ENCODE assay signal across 12 mouse cellular contexts in the genomic region with DNA sequence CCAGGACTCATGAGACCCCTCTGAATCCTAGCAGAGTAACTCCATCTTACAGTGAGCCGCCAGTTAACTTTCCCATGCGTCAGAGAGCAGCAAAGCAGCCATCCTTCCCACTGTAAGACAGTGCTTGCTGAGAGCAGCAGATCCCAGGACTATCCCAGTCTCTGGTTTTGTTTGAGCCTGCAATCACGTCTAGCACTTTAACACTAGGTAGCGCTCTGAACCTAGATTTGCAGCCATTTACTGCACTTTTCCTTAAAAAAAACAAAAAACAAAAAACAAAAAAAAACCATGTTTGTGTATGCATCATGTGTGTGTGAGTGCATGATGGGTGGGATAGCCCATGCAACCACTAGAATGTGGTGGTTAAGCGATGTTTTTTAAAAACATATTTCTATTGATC. TPM values are rescaled to one million over a fixed set of nuclear protein-coding genes. Genes with fewer than 3 reads are reported as not detected.
DNase-seq lines count a peak whose midpoint lies in the region; TF ChIP-seq lines count a peak whose summit lies in the region.
"Had no signal": no experiment of that assay in that cellular context is flagged by ENCODE, and none has a peak within 500 bp of the region (broad histone marks: within the 10 kb centered on the region; RNA-seq: fewer than 3 reads in every experiment).

No protein-coding gene starts in this region.

- no peak overlapping the region for H3K4me3 ChIP-seq in gastrocnemius, adult 2 months
- H3K4me3 ChIP-seq in layer of hippocampus, adult 2 months, result no peak overlapping the region
- H3K4me3 ChIP-seq: limb, embryonic 12.5 days; midbrain, embryonic 12.5 days had no signal

- TF ChIP-seq CTCF in gastrocnemius, adult 2 months (IDR thresholded peaks at IDR 0.05), result peak; percentile 24; the same call in 1 of the 2 replicates
- peak; percentile 65 for TF ChIP-seq CTCF in layer of hippocampus, adult 2 months (conservative IDR thresholded peaks at IDR 0.05)

- no peak overlapping the region for H3K27ac ChIP-seq in gastrocnemius, adult 2 months
- no peak overlapping the region for H3K27ac ChIP-seq in layer of hippocampus, adult 2 months
- H3K27ac ChIP-seq: limb, embryonic 12.5 days; midbrain, embryonic 12.5 days had no signal

- no peak for DNase-seq in gastrocnemius, adult 2 months
- DNase-seq in gastrocnemius, postnatal 36 days, result no peak
- DNase-seq in layer of hippocampus, adult 2 months (ENCODE audit: low spot score in 2 of 2), result no peak
- DNase-seq in layer of hippocampus, adult 8-10 months (ENCODE audit: low spot score in 2 of 2), result no peak
- DNase-seq in A20 (ENCODE audit: low read depth, low spot score), result peak; percentile 29
- peak; percentile 89 for DNase-seq in adipocyte (ENCODE audit: low spot score)
- DNase-seq in gastrocnemius, adult 8-10 months (ENCODE audit: low spot score in 2 of 2), result no peak
- no peak for DNase-seq in cerebellum, postnatal 25 days
- DNase-seq: spleen, adult 18-20 months; thymus, adult 18-20 months had no signal

- intact Hi-C loops in gastrocnemius, adult 2 months (cut with DNase I), result no loop called here
- intact Hi-C loops in gastrocnemius, postnatal 36 days (cut with DNase I), result no loop called here

RNA-seq across cellular contexts. Expression of a gene that starts 4.1 kb away (rescaled TPM):
- total RNA-seq in gastrocnemius, adult 2 months (2021), result 1 to 10 TPM; 2.1 to 3.3 TPM
- total RNA-seq in gastrocnemius, postnatal 36 days (2021), result 1 to 10 TPM; 1.8 to 2.7 TPM
- total RNA-seq in layer of hippocampus, adult 2 months (2021), result 10 to 100 TPM; 10.8 to 11.4 TPM
- 10 to 100 TPM; 10.1 to 14.1 (median 13.3) TPM for total RNA-seq in layer of hippocampus, adult 8-10 months (2022)
- total RNA-seq in gastrocnemius, adult 8-10 months (2022), result 1 to 10 TPM; 2.3 to 3.1 (median 2.7) TPM

RNA-seq across cellular contexts. Expression of a gene that starts 16.9 kb away (rescaled TPM):
- 1 to 10 TPM; 6.3 to 6.4 TPM for total RNA-seq in gastrocnemius, adult 2 months (2021)
- 1 to 10 TPM; 5.4 to 5.8 TPM for total RNA-seq in gastrocnemius, postnatal 36 days (2021)
- total RNA-seq in layer of hippocampus, adult 2 months (2021), result 10 to 100 TPM in 1 of 2 experiments, 1 to 10 TPM in 1; 9.1 to 11.1 TPM
- total RNA-seq in layer of hippocampus, adult 8-10 months (2022), result 10 to 100 TPM in 3 of 4 experiments, 1 to 10 TPM in 1; 9.8 to 15.8 (median 12.8) TPM
- 1 to 10 TPM; 7.6 to 8.3 (median 7.8) TPM for total RNA-seq in gastrocnemius, adult 8-10 months (2022)

RNA-seq across cellular contexts. Expression of a gene that starts 17.1 kb away (rescaled TPM):
- 1 to 10 TPM; 1.5 TPM for total RNA-seq in gastrocnemius, adult 2 months (2021)
- under 1 TPM; 0.71 to 0.94 TPM for total RNA-seq in gastrocnemius, postnatal 36 days (2021)
- total RNA-seq in layer of hippocampus, adult 2 months (2021), result 10 to 100 TPM; 12.2 to 12.8 TPM
- total RNA-seq in layer of hippocampus, adult 8-10 months (2022), result 10 to 100 TPM; 12.8 to 19.3 (median 15.4) TPM
- 1 to 10 TPM in 2 of 4 experiments, under 1 TPM in 2; 0.80 to 1.7 (median 1.1) TPM for total RNA-seq in gastrocnemius, adult 8-10 months (2022)

RNA-seq across cellular contexts. Expression of a gene that starts 34.2 kb away (rescaled TPM):
- total RNA-seq in gastrocnemius, adult 2 months (2021), result 10 to 100 TPM; 42.4 to 62.9 TPM
- 10 to 100 TPM; 49.3 to 49.6 TPM for total RNA-seq in gastrocnemius, postnatal 36 days (2021)
- total RNA-seq in layer of hippocampus, adult 2 months (2021), result 10 to 100 TPM; 53.4 to 63.0 TPM
- 10 to 100 TPM; 48.8 to 64.9 (median 58.2) TPM for total RNA-seq in layer of hippocampus, adult 8-10 months (2022)
- total RNA-seq in gastrocnemius, adult 8-10 months (2022), result 10 to 100 TPM; 47.2 to 53.6 (median 48.0) TPM

RNA-seq across cellular contexts. Expression of a gene that starts 35.0 kb away (rescaled TPM):
- total RNA-seq in gastrocnemius, adult 2 months (2021), result 10 to 100 TPM; 20.3 to 21.7 TPM
- total RNA-seq in gastrocnemius, postnatal 36 days (2021), result 10 to 100 TPM; 15.7 to 19.1 TPM
- 10 to 100 TPM; 80.9 to 81.7 TPM for total RNA-seq in layer of hippocampus, adult 2 months (2021)
- total RNA-seq in layer of hippocampus, adult 8-10 months (2022), result 10 to 100 TPM; 75.6 to 85.5 (median 83.0) TPM
- total RNA-seq in gastrocnemius, adult 8-10 months (2022), result 10 to 100 TPM; 14.9 to 17.1 (median 16.0) TPM

Comparison
In these comparisons a context has a peak if more than half of its experiments do, and no peak if none do; other contexts are left out.
1. DNase-seq: peak in A20 (single experiment) and adipocyte (single experiment); none in gastrocnemius, adult 2 months (single experiment), gastrocnemius, postnatal 36 days (0 of 2), layer of hippocampus, adult 2 months (0 of 2), layer of hippocampus, adult 8-10 months (0 of 2), gastrocnemius, adult 8-10 months (0 of 2) and cerebellum, postnatal 25 days (0 of 2).
2. RNA of a gene that starts 17.1 kb away (total RNA-seq): 12.8 to 19.3 TPM in layer of hippocampus, adult 8-10 months and 12.2 to 12.8 TPM in layer of hippocampus, adult 2 months; 1.5 TPM in gastrocnemius, adult 2 months, 0.80 to 1.7 TPM in gastrocnemius, adult 8-10 months and 0.71 to 0.94 TPM in gastrocnemius, postnatal 36 days; every median in the first group is over 4 times any median in the second.